Mouse (Mus musculus) neural tube, embryonic 11.5 days (tissue): Measurements from ENCODE around the gene Babam2. TPM values are rescaled to one million over a fixed set of nuclear protein-coding genes. Genes with fewer than 3 reads are reported as not detected.
"Not testable (repeated sequence)": the region's sequence is repeated elsewhere in the genome, so short reads cannot be mapped to it uniquely, and the experiment has no call there.

Experiments
- ATAC-seq: fragments of 200-750 bp; cut with Nextera tagmentation; 2 replicates; pipeline ENCODE4 v1.8.0; 2017; ENCODE audit warnings: moderate number of reproducible peaks, mild to moderate bottlenecking, moderate TSS enrichment, moderate library complexity; ENCODE audit not compliant: insufficient read depth, low FRiP score, low TSS enrichment
- DNase-seq: peaks from one replicate; pipeline ENCODE4 v3.0.0-alpha.2; 2015; ENCODE audit warnings: low spot score
- H3K27ac ChIP-seq: fragments of 300-500 bp; sonication (generic); 2 replicates; pipeline ENCODE4 v1.5.1; 2014; ENCODE audit warnings: low read depth, mild to moderate bottlenecking, low read length
- H3K27me3 ChIP-seq: fragments of 300-500 bp; sonication (generic); 2 replicates; pipeline ENCODE4 v1.6.1; 2014; ENCODE audit warnings: mild to moderate bottlenecking, low read length, mixed read lengths; ENCODE audit not compliant: control insufficient read depth, insufficient read depth
- H3K36me3 ChIP-seq: fragments of 300-500 bp; sonication (generic); 2 replicates; pipeline ENCODE4 v1.6.1; 2014; ENCODE audit warnings: mild to moderate bottlenecking, low read length, moderate library complexity, mixed read lengths; ENCODE audit not compliant: control insufficient read depth, insufficient read depth
- H3K4me1 ChIP-seq: fragments of 300-500 bp; sonication (generic); 2 replicates; pipeline ENCODE4 v1.6.1; 2014; ENCODE audit warnings: low read length, mixed read lengths; ENCODE audit not compliant: control insufficient read depth, insufficient read depth
- H3K4me2 ChIP-seq: fragments of 300-500 bp; sonication (generic); 2 replicates; pipeline ENCODE4 v1.6.1; 2014; ENCODE audit warnings: low read depth, mild to moderate bottlenecking, moderate library complexity
- H3K4me3 ChIP-seq: fragments of 300-500 bp; sonication (generic); 2 replicates; pipeline ENCODE4 v1.5.1; 2014; ENCODE audit warnings: low read depth, low read length
- H3K9ac ChIP-seq: fragments of 300-500 bp; sonication (generic); 2 replicates; pipeline ENCODE4 v1.6.1; 2014; ENCODE audit warnings: mild to moderate bottlenecking, low read length
- H3K9me3 ChIP-seq: fragments of 300-500 bp; sonication (generic); 2 replicates; pipeline ENCODE4 v1.6.1; 2016; ENCODE audit warnings: low read length; ENCODE audit not compliant: control insufficient read depth
- WGBS: fragments of 180-500 bp; shearing (Covaris S2); extraction: QIAGEN DNeasy Blood & Tissue Kit; methylation state at CpG from one replicate; pipeline ENCODE4 v1.1.7; 2014; 5-methylcytosine and 5-hydroxymethylcytosine counted together
- polyA plus RNA-seq: library from polyadenylated mRNA; unstranded; fragments of >200 nt; fragmentation: Nextera tagmentation; extraction: Ambion mirVana; gene quantifications from 2 replicates; pipeline ENCODE4 v1.2.1, GENCODE M21; 2014

Gene Babam2
- polyA plus RNA-seq, 1 experiment from 2014 or later, result 45.0 TPM

DNA sequence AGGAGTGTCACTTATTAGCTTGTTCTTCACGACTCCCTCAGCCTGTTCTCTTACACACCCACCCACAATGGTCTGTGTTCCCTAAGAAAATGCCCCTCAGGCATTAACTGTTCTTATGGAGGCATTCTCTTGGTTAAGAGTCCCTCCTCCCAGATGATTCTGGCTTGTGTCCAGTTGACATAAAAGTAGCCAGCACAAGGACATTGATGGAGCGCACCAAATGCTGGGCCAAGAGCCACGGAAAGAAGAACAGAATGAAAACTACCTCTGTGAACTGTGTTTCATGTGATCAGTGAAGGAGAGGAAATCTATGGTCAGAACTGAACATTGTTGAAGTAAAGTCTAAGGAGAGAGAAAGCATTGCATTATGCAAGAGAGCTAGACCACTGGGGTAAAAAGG lies 89.7 kb downstream of the Babam2 start:
- H3K4me2 ChIP-seq, result no peak overlapping the region

DNA sequence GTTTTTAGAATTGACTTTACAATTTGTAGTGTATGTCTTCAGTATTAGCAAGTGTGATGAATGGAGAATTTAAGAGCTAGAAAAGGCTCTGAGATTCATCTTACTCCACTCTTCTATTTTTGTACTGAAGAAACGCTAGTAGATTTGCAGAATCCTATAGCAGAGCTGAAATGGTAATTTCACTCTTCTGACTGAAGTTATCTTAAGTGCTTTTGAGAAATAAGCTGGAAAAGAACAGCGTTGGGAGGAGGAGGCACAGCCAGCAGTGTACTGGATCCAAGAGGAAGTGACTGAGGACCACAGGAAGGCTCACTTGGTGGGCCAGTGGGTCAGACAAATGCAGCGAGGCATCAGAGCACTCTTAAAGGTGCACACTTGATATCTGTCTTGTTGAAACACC lies 90.1 kb downstream of the Babam2 start:
- Histone ChIP-seq H3K4me1 (no peaks in the 10 kb centered on the region), H3K4me3 (no peak overlapping the region), H3K36me3 (no peaks in the 10 kb centered on the region), H3K4me2 (no peak overlapping the region), H3K27ac (no peak overlapping the region), H3K9ac (no peak overlapping the region), H3K9me3 (no peaks in the 10 kb centered on the region), H3K27me3 (no peaks in the 10 kb centered on the region)
- WGBS, result 89% methylated on average over 3 of the region's 3 CpGs
- ATAC-seq, result no peak
- no peak for DNase-seq

More for the DNA sequence above, 89.7 kb downstream of the Babam2 start:
- H3K27me3 ChIP-seq, result no peaks in the 10 kb centered on the region
- no peaks in the 10 kb centered on the region for H3K4me1 ChIP-seq
- no peaks in the 10 kb centered on the region for H3K36me3 ChIP-seq
- no peak for ATAC-seq
- H3K9ac ChIP-seq, result no peak overlapping the region
- no peak overlapping the region for H3K27ac ChIP-seq
- no peaks in the 10 kb centered on the region for H3K9me3 ChIP-seq
- no peak for DNase-seq
- WGBS, result 84% methylated on average over 3 of the region's 3 CpGs
- no peak overlapping the region for H3K4me3 ChIP-seq

DNA sequence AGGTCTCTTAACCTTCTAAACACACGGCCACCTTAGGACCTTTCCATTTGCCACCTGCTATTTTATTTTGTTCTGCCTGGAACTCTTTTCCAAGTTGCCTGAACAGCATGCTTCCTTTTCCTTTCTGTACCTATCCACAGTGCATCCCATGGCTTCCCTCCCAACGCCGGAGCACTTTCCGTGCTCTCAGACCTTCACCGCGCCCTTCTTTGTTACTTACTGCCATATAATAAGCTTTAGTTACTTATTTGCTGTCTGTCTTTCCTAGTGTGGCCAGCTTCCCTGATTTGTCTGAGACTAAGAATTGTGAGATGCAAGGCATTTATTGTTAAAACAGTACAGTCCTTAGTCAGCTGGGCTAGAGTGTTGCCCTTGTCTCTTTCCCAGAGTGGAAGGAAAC lies 94.9 kb downstream of the Babam2 start:
- H3K4me2 ChIP-seq, result no peak overlapping the region
- no peaks in the 10 kb centered on the region for H3K9me3 ChIP-seq
- WGBS, result 89% methylated on average over 6 of the region's 6 CpGs
- no peak overlapping the region for H3K9ac ChIP-seq
- no peak overlapping the region for H3K27ac ChIP-seq
- ATAC-seq, result no peak
- no peak overlapping the region for H3K4me3 ChIP-seq
- H3K36me3 ChIP-seq, result no peaks in the 10 kb centered on the region
- no peaks in the 10 kb centered on the region for H3K27me3 ChIP-seq
- H3K4me1 ChIP-seq, result no peaks in the 10 kb centered on the region
- no peak for DNase-seq

DNA sequence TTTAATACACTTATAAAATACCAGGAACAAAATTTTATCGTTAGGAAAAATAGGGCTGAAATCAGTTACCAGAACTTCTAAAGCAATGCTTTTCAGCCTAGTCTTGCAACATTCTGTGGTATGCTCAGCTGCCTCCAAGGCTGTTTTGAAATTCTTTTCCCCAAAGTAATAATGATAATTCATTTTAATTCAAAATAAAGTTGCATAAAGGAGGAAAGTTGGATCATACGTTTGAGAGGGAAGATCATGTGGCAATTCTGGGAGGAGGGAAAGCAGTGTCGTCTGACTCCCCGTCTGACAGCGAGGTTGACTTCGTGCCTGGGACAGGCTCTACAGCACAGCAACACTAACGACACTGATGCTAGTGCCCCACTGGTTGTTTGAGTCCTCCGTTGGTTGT lies 95.4 kb downstream of the Babam2 start:
- H3K4me2 ChIP-seq, result no peak overlapping the region
- DNase-seq (no peak), ATAC-seq (no peak)
- no peaks in the 10 kb centered on the region for H3K9me3 ChIP-seq
- H3K9ac ChIP-seq, result no peak overlapping the region
- no peak overlapping the region for H3K27ac ChIP-seq
- H3K36me3 ChIP-seq, result no peaks in the 10 kb centered on the region
- no peak overlapping the region for H3K4me3 ChIP-seq
- H3K27me3 ChIP-seq, result no peaks in the 10 kb centered on the region
- 87% methylated on average over 8 of the region's 8 CpGs for WGBS
- no peaks in the 10 kb centered on the region for H3K4me1 ChIP-seq

DNA sequence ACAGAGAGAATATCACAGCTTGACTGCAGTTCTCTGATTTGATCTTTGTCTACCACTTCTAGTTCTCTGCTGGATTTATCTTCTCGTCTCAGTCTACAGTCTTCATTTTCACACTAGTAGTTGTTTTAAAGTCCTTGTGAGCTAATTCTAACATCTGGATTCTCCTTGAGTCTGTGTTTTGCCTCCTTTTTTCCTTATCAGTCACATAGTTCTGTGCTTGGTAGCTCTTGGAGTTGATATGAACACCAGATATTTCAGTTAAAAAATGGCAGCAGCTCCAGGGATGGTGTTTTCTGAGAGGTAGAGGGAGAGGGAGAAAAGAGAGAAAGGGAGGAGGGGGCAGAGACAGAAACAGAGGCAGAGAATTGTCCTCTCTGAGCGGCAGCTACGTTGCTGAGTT lies 97.9 kb downstream of the Babam2 start:
- Histone ChIP-seq H3K4me1 (no peaks in the 10 kb centered on the region), H3K27ac (no peak overlapping the region), H3K4me2 (no peak overlapping the region), H3K36me3 (no peaks in the 10 kb centered on the region), H3K4me3 (no peak overlapping the region), H3K9me3 (no peaks in the 10 kb centered on the region), H3K27me3 (no peaks in the 10 kb centered on the region), H3K9ac (no peak overlapping the region)
- DNase-seq (no peak), ATAC-seq (no peak)
- 90% methylated on average over 3 of the region's 3 CpGs for WGBS

DNA sequence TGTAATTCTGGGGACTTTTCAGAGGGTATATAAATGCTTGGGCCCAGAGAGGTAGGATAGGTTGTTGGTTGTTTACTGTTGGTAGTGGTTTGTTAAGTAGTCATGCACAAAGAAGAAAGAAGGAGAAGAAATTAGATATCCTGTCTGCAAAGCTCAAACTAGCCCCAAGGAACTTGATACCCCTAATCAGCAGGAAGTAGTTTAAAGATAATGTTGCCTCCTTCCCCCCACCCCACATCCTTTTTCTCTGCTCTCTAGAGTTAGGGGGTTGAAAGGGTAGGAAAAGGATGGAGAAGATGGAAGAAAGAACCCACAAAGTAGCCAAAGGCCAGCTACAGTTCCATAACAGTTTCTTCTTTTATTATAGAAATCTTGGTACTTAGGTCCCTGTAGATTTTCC lies 99.5 kb downstream of the Babam2 start:
- no peak overlapping the region for H3K27ac ChIP-seq

DNA sequence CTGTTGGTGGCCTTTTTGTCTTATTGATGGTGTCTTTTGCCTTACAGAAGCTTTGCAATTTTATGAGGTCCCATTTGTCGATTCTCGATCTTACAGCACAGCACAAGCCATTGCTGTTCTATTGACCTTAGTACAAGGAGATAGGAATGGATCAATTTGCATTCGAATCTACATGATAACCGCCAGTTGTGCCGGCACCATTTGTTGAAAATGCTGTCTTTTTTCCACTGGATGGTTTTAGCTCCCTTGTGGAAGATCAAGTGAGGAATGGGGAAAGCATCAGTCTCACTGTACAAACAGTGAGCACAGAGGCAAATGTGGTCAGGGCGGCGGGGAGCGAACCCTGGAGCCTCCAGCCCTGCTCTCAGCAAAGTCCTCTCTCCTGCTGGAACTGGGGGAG lies 106.7 kb downstream of the Babam2 start:
- not testable (repeated sequence) for DNase-seq, ATAC-seq, H3K27me3 ChIP-seq, H3K27ac ChIP-seq, H3K9me3 ChIP-seq, H3K4me2 ChIP-seq, H3K36me3 ChIP-seq, H3K9ac ChIP-seq, H3K4me3 ChIP-seq, H3K4me1 ChIP-seq
- WGBS, result 80% methylated on average over 8 of the region's 8 CpGs

More for the DNA sequence above, 99.5 kb downstream of the Babam2 start:
- no peak overlapping the region for H3K9ac ChIP-seq
- H3K4me2 ChIP-seq, result no peak overlapping the region
- no peak for DNase-seq
- H3K27me3 ChIP-seq, result no peaks in the 10 kb centered on the region
- no peak overlapping the region for H3K4me3 ChIP-seq
- no peak for ATAC-seq
- H3K36me3 ChIP-seq, result no peaks in the 10 kb centered on the region
- H3K9me3 ChIP-seq, result no peaks in the 10 kb centered on the region
- H3K4me1 ChIP-seq, result no peaks in the 10 kb centered on the region

DNA sequence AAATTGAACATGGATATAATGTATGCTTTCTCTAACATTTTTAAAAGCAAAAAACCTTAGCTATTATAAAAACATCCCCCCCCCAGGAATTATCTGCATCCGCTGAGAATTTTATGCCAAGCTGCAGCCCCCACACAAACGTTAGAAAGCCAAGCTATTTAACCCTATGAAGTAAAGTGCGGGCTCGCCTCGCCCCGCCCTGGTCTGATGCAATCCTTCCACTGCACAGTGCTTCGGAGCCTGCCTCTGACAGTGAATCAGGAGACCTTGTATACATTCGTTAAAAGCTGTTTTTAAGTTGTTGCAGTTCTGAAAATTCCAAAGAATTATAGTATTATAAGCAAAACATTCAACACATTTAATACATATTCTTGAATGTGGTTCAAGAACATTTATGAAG lies 107.3 kb downstream of the Babam2 start:
- no peaks in the 10 kb centered on the region for H3K27me3 ChIP-seq
- no peak overlapping the region for H3K4me3 ChIP-seq
- ATAC-seq, result no peak
- 75% methylated on average over 8 of the region's 8 CpGs for WGBS
- no peak overlapping the region for H3K27ac ChIP-seq
- H3K9me3 ChIP-seq, result no peaks in the 10 kb centered on the region
- no peak overlapping the region for H3K4me2 ChIP-seq
- H3K9ac ChIP-seq, result no peak overlapping the region
- no peaks in the 10 kb centered on the region for H3K4me1 ChIP-seq
- no peak for DNase-seq
- H3K36me3 ChIP-seq, result no peaks in the 10 kb centered on the region

DNA sequence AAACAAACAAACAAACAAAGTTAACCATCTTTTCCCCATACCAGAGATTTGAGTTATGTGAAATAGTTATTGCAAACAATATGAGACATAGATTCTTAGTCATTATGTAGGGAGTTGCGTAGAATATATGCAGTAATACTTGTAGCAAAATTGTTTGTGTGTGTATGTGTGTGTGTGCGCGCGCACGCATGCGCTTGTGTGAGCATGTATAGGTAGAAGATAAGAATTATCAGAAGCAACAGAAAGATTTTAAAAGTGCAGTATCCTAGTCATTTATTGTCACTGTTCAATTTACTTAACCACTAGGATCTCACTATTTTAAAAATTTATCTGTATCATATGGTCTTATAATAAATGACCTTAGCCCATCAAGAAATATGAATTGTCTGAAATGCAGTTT lies 109.8 kb downstream of the Babam2 start:
- Histone ChIP-seq H3K27me3 (no peaks in the 10 kb centered on the region), H3K4me1 (no peaks in the 10 kb centered on the region), H3K4me2 (no peak overlapping the region), H3K36me3 (no peaks in the 10 kb centered on the region), H3K27ac (no peak overlapping the region), H3K9me3 (no peaks in the 10 kb centered on the region), H3K4me3 (no peak overlapping the region), H3K9ac (no peak overlapping the region)
- DNase-seq, result no peak
- no peak for ATAC-seq
- 97% methylated on average over 6 of the region's 6 CpGs for WGBS
